Mouse (Mus musculus) kidney, adult 8-10 months (tissue): Measurements from ENCODE around the gene St6galnac5.
A peak's percentile ranks its signal among the peaks of the same experiment; 100 is the strongest.

Experiments
- DNase-seq, 2 experiments: peaks; one replicate each; pipeline ENCODE4 v3.0.0; 2022

St6galnac5 gene

DNA sequence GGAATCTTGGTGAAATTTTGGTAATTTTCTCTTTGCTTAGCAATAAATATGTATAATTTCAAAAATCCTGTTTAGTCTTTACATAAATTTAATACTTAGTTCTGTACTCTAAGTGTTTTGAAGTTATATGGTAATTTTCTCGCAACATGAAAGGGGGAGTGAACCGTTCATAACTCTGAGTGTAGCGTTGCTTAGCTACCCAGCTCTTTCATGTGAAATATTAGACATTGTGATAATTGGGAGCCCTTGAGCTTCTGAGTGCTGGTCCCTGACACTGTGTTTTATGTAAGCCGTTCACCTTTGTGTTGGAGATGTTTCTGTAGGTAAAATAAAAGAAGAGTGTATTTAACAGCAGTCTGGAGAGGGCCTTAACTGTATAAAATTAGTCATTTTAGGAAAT, 202.2 kb downstream of the St6galnac5 start:
- DNase-seq, result no peak

DNA sequence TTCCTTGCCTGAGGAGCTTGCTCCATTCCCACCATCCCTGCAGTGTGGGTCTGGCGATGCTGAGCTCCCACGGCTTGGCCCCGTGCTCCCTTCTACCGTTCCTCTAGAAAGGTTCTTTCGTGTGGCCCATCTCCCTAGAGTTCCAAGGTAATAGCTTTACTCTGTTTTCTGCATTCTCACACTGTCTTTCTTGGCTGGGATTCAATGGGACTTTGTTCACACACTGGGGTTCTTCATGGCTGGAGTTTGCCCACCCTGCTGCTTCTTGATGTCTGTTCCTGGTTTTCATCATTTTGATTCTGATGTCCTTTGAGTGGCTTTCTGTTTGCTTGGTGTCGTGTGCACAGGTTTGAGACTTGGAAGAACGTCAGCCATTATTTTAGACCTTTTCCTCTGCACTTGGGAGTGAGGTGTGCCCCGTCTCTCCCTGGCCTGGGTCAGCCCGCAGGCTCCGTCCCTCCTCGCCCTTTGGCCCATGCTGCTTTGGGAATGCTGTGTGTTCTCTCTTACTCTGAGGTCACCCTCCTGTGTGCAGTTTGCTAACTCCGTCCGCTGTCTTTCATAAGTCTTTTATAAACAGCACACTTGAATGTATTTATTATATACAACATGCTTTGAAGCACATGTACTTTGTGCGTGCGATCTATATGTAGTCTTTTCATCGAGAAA, 205.0 kb downstream of the St6galnac5 start:
- DNase-seq, result peak; percentile 58 to 72

DNA sequence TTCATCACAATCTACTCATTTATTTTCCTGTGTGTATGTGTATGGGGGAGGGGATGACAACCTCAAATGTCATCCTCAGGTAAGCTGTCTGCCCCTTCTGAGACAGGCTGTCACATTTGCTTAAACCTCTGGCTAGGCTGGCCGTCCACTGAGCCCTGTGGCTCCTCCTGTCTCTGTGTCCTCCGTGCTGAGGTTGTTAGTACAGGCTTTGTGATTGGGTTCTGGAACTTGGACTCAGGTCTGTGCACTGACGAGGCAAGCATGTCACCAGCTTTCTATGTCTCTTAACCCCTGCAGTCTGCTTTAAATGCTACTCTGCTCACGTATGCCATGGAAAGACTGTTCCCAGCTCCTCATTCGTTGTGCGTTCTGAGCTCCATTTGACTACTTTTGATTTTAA, 205.7 kb downstream of the St6galnac5 start:
- DNase-seq, result peak in 1 of 2 experiments; percentile 35

GRCm38 (mm10) chr3:152770056-152770455, 212.0 kb downstream of the St6galnac5 start:
- no peak for DNase-seq

DNA sequence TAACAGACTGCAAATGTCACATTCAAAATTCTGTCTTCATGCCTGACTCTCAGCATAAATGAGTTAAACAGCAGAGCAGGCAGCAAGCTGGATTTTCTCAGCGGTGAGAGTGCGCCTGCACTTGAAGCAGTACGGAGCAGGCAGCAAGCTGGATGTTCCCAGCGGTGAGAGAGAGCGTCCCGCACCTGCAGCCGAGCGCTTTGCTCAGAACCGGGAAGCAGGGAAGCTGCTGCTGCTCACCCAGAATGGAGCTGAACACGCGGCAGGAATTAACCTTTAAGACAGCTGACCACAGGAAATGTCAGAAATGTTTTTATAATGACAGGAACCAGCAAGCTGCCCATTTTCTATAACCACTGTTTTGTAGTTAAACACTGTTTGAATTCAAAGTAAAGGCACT, 214.6 kb downstream of the St6galnac5 start:
- DNase-seq, result no peak
